Mouse (Mus musculus) spleen, postnatal 36 days (tissue): ENCODE measurements around the gene Cbfa2t2.
"Not testable (repeated sequence)": the region's sequence is repeated elsewhere in the genome, so short reads cannot be mapped to it uniquely, and the experiment has no call there.

Source experiments
- DNase-seq, 2 experiments: peaks; one replicate each; pipeline ENCODE4 v3.0.0; 2022; ENCODE audit warnings: low spot score in 2 of 2, mixed read lengths in 1 of 2

Gene Cbfa2t2

DNA sequence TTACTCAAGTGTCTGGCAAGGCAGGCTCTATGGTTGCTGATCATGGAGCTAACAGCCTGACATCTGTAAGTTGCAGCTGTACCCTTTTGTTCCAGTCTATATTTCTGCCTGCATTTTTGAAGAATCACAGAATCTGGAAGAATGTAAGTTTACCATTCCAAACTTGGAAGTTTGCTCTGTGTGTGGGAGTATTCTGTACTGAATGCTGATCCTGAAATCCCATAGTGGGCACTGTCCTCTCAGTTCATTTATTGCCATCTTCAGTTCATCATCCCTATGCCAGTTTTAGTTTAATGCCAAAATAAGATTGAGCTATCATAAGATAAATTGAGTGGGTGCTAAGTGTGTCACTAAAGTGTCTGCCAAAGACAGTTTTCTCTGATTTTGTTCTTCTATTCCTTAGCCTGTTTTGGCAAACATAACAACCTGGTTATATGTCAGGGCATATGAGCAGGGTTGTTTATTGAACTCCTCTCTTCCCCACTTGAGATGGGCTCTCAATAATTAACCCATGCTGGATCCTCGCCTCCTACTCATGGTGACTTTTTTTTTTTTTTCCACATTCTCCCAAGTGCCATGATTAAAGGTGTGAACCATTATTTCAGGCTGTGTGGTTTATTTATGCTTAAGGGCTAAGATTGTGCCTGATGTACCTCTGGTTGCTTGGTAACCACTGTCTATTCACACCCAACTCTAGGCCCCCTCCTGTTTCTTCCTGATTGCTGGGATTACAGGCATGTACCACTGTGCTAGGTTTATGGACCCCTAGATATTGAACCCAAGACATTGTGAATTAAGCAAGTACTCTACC is 38.2 kb downstream of the Cbfa2t2 start:
- DNase-seq: no peak

DNA sequence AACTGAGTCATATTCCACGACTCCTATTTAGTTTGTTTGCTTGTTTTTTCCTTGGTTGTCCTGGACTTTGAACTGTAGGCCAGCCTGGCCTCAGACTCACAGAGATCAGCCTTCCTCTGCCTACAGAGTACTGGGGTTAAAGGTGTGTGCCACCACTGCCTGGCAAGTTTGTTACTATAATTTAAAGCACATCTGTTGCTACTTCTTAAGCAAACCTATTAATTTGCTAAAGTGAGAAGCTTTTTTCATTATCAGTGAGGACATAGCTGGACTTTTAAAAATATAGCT is 38.7 kb downstream of the Cbfa2t2 start:
- DNase-seq: no peak

DNA sequence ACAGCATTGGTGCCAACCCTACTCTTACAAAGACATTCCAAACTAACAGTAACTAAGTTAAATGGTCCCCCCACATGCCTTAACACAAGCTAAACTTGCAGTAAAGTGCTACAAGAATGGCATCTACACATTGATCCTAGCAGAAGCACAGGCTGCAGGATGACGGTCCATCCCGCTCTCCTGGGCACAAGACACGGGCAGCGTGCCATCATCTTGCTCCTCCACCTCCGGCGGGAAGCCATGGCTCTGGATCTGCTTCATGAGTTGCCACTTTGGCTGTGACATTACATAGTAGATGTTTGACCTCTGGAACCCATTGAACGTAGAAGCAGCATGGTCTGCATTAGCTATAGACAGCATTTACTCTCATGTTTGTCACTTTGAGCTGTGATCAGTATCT is 39.6 kb downstream of the Cbfa2t2 start:
- DNase-seq: no peak

DNA sequence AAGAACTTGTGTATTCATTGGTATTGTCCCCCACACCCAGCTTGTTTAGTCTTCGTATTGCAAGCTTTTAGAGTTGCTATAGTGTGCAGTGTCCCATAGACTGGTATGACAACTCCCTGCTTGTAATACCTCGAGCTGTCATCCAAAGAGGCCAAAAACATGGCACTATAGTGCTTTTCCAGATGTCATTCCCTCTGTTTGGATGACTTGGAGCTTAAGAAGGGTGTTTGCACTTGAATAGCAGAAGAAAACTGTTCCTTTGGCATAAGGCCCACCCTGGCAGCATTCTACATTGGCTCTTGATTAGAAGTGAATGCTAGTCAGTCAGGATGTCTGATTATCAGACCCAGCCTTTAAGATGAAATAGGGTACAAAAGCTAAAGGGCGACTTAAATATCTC is 40.7 kb downstream of the Cbfa2t2 start:
- no peak for DNase-seq

DNA sequence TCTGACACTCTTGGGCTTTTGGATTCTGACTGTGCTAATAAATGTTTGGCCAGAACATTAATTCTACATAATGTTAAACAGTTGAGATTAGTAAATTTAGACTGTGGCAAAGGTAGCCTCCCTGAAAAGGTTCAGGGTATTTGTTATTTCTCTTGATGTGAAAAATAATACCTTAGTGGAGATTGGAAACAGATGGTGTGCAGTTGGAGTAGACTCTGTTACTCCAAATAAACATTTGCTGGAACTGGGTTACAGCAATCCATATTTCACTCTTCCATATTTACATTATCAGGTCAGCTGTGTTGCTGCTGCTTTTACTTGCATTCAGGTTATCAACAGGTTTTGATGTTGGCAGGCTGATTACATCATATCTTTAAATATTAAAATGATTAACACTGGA is 55.5 kb downstream of the Cbfa2t2 start:
- no peak for DNase-seq

DNA sequence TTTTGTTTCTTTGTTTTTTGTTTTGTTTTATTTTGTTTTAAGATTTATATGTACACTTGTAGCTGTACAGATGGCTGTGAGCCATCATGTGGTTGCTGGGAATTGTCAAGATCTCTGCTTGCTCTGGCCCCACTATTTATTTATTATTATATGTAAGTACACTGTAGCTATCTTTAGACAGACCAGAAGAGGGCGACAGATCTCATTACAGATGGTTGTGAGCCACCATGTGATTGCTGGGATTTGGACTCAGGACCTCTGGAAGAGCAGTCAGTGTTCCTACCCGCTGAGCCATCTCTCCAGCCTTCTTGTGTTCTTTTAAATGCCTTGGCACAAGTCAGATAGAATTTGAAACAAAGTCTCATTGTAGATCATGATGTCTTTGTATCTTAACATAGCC is 57.3 kb downstream of the Cbfa2t2 start:
- not testable (repeated sequence) for DNase-seq

DNA sequence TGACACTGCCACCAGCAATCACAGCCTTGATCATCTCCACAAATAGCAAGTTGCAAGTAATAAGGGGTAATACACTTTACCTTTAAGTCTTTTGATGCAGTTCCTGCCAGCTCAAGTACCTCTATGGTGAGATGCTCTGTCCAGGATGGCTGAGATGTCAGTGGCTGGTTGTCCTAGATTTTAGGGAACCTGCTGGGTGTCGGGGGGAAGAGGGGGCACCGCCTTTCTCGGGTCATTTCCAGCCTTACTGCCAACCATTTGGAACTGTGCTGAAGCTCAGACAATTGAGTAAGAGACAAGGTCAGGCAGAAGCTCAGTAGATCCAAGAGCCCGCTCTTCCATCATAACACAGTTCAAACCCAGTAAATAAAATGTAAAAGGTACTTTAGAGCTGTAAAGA is 58.7 kb downstream of the Cbfa2t2 start:
- no peak for DNase-seq

DNA sequence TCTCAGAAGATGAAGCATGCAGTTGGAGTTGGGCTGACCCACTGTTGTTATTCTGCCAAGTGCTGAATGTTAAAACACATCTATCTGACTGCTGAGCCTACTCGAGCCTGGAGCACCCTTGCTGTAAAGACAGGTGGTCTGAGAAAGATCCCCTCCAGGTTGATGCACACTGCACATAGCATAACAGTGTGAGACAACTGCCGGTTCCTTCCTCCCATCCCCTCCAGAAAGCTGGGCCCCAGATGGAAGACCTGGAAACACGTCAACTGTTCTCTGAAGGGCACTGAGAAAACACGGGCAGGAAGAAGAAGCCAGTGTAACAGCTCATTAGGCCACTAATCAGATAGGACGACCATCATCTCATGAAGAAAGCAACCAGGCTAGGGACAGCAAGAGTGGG is 62.3 kb downstream of the Cbfa2t2 start:
- no peak for DNase-seq

DNA sequence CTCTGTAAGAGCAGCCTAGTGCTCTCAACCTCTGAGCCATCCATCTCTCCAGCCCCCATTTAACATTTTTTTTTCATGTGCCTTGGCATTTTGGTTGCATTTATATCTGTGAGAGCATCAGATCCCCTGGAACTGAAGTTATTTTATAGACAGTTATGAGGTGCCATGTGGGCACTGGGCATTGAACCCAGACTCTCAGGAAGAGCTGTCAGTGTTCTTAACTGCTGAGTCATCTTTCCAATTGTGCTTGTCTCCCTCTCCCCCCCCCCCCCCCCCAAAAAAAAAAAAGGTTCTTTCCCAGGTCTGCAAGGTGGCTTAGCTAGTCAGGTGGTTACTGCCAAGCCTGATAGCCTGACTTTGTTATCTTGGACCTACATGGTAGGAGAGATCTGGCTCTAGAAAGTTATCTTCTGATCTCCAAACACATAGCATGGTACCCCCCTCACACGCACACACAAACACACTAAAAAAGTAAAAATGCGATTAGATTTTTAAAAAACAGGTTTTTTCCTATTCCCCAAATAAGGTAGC is 63.5 kb downstream of the Cbfa2t2 start:
- DNase-seq: no peak

DNA sequence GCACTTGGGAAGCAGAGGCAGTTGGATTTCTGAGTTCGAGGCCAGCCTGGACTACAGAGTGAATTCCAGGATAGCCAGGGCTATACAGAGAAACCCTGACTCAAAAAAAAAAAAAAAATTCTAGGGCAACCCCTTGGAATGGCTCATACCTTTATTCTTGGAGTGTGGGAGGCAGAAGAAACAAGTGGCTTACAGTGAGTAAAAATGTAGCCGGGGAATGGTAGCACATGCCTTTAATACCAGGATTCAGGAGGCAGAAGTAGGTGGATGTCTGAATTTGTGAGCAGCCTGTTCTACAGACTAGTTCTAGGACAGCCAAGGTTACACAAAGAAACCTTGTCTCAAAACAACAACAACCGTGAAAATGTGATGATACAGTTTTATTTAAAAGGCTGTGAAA is 64.5 kb downstream of the Cbfa2t2 start:
- no peak for DNase-seq

DNA sequence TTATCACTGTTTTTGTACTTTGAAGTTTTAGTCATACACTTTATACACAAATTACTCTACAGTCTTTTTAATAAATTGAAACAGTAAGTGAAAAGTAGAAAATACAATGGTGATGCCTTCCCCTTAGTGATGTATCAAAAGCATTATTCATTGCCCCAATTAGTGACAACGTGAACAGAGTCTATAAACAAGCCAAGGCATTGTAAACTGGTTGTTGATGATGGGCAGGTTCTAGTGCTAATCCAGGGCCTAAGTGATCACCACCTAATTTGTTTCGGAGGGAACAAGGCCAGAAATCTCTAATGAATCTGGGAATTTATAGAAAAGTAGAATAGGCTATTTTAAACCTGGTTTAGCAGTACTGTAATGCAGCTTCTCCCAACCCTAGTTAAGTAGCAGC is 70.8 kb downstream of the Cbfa2t2 start:
- no peak for DNase-seq

DNA sequence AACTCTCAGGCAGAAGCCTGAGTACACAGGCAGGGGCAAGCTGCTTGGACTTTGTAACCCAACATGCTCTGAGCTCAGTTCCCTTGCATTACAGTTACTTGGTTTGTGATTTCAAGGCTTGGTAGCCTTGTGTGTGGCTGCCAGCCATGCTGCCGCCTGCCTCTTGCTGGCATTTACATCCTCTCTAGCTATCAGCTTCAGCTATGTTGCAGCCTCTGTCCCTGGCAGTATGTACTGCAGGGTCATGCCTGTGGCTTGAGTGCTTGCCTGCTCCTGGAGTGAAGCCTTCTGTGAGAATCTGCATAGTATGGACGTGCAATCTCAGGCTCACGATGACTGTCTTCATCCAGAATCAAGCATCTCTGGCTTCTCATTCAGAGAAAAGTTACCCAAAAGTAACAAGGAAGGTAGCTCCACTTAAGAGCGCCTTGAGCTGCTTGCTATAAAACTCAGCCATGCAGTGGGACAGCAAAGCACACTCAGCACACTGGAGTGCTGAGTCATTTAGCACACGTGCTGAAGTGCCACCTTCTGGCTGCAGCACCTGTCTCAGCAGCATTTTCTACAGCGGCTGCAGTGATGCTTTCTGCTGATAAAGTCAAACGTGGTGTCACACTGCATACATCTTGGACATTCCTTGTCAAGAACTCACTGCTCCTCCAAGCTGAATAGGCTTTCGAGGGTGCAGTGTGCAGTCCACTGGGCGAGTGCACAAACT is 71.4 kb downstream of the Cbfa2t2 start:
- DNase-seq: no peak

DNA sequence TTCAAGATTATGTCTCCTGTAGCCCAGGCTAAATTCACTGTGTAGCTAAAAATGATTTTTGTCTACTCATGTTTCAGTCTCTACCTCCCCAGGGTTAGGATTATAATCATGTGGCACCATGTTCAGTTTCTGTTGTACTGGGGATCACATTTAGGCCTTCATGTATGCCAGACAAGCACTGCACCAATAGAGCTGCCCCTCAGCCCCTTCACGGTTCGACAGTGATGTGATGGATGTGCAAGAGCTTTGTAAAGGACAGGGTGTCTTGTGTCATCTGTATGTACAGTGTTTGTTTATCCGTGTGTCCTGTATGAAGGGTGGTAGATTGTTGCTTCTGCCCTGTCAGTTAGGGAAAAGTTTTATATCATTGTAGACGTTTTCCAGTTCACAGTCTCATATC is 72.2 kb downstream of the Cbfa2t2 start:
- DNase-seq: no peak

DNA sequence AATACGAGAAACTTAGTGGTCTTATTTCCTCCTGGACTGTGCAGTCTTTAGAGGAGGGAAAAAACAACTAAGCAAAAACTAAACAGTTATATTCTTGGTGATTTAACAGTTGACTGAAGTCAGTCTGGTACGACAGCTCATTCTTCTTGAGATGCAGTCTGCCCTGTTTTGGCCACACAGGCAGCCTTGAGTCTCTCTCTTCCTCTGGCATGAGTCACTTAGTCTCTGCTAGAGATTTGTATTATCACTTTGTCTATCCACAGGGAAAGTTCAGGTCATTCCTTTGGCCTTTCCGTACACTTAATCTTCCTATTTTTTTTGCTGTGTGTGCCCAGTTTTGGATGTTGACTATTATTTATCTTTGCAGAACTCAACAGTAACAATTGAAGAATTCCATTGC is 73.9 kb downstream of the Cbfa2t2 start:
- DNase-seq: no peak

DNA sequence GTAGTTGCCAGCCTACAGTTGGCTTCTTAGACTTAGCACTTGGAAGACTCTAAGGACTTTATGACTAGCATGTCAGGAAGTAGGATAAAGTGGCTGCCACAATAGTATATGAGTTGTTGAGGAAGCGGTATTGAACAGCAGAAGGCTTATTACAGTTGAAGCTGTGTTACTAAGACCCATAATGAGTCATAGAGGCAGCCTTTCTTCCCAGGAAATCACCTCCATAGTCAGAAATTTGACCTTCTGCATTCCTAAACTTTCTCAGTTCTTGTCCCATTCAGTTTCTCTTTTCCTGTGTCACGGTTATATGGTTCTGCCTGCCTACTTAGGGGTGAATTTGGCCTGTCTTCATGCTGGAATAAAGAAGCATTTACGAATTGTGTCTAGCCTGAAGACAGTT is 80.7 kb downstream of the Cbfa2t2 start:
- no peak for DNase-seq

DNA sequence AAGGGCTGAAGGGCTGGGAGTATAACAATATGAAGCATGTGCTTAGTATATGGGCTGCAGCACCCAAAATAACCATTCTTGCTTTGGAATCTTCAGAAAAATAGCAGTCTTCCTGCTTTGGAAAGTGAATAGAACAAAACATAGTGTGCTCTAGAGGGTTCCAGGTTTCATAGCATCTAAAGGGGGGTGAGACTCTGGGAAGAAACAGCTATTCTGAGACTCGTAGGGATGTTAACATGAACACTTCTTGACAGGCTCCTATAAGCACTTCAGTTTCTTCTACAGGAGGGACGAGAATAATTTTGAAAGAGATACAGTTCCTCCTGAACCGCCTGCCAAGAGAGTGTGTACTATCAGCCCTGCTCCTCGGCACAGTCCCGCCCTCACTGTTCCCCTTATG is 81.1 kb downstream of the Cbfa2t2 start:
- no peak for DNase-seq

DNA sequence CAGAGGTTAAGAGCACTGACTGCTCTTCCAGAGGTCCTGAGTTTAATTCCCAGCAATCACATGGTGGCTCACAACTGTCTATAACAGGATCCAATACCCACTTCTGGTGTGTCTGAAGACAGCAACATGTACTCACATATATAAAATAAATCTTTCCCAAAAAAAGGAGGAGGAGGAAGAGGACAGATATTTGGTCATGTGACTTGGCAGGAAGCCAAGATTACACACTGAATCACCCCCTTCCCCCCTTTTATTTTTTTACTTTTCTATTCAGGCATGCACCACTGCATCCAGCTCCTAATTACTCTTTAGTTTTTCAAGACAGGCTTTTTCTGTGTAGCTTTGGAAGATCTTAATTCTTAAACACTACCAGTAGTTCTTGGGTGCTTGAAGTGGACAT is 85.2 kb downstream of the Cbfa2t2 start:
- DNase-seq: no peak

DNA sequence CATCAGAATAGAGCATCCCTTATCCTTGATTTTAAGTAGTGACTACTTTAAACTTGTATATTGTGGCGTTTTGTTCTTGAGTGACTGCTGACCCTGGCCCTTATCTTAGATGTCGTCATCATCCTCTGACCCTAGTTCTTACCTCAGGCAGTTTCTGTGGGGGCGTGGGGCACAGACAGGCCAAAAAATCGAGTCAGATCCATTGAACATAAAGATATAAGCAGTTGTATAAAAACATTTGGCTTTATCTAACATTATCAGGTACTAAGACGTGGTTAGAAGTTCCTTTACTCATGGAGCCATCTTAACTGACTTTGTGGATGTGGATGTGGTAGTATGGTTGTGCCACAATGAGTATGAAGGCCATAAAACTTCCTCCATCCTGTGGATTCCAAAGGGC is 86.1 kb downstream of the Cbfa2t2 start:
- no peak for DNase-seq

DNA sequence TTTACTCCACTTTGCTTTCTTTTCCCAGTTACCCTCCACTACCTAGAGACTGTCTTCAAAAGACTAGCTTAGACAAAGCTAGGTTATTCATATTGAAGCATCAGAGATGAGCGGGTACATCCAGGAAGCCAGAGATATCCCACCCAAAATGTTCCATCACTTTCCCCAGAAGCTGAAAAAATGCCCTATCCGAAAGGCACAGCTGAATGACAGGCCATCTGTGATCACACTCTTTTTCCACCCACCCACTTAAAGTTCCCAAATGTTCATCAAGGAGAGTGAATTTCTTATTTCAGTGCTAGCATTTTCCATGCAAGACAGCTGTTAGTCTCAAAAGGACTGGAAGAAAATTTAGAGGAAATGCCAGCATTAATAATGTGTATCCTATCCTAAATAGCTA is 89.0 kb downstream of the Cbfa2t2 start:
- DNase-seq: no peak

DNA sequence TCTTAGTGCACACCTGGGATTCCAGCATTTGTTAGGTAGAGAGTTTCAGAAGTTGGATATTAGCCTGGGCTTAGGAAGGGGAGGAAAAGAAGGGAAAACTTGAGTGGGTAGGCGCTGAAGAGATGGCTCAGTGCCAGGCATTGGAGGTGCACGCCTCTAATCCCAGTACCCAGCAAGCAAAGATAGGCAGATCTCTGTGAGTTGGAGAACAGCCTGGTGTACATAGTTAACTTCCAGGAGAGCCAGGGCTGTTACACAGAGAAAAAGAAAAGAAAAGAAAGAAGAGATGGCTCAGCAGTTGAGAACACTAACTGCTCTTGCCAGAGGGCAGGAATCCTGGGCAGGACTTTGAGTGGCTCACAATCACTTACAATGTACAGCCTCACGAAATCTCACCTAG is 90.2 kb downstream of the Cbfa2t2 start:
- no peak for DNase-seq

DNA sequence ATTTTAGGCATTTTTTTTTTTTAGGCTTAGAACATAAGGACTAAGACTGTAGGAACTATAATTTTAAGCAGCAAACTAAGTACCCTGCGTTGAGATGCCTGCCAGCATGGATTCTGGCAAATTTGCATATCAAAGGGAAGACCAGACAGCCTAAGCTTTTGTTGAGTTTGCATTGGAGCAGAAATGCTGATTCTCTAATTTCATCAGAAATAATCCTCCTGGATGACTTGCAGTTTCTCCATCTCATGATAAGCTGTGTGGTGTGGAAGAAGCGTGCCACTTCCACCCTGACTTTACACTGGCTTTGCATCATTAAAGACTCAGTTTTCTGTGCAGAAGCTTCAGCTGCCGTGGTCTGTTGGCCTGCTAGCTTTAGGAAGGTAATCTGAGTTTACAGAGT is 96.6 kb downstream of the Cbfa2t2 start:
- DNase-seq: no peak

DNA sequence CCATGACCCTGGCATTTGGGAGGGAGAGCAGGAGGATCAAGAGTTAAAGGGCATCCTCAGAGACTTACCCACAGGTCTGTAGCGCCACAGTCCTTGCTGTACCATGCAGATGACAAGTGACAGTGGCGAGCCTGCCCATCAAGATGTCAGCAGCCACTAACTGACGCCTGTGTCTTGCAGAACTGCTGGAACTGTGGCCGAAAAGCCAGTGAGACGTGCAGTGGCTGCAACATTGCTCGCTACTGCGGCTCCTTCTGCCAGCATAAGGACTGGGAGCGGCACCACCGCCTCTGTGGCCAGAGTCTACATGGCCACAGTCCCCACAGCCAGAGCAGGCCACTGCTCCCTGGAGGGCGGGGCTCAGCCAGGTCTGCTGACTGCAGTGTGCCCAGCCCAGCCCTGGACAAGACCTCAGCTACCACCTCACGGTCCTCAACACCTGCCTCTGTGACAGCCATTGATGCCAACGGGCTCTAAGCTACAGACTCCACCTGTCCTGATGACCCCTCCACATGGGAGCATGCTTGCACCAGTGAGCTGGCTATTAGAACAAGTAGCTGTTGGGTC is 98.5 kb downstream of the Cbfa2t2 start:
- no peak for DNase-seq

DNA sequence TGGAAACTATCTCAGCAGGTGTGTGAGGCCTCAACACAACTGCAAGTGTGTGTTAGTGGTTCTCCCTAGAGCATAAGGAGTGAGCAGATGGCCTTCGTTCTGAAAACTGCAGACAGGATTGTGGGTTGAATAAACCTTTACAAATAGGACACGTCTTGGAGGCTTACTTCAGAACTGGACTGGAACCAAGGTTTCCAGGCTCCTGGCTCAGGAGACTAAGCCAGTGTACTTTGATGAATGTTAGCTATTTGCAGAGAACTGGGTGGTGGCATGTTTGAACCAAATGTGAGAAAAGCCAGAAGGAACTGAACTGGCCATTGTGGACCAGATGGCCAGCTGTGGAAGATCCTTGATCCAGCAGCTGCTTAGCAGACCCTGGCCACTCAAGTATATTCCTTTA is 102.0 kb downstream of the Cbfa2t2 start:
- DNase-seq: no peak
